Mouse (Mus musculus) left cerebral cortex, adult 11 months (tissue): ENCODE measurements around the gene Mip.
A peak's percentile ranks its signal among the peaks of the same experiment; 100 is the strongest.
"Not testable (repeated sequence)": the region's sequence is repeated elsewhere in the genome, so short reads cannot be mapped to it uniquely, and the experiment has no call there.

Source experiments
- DNase-seq: peaks from one replicate; pipeline ENCODE4 v3.0.0; 2022; ENCODE audit warnings: low spot score

Mip gene

GRCm38 (mm10) chr10:128247020-128247732 lies 21.5 kb downstream of the Mip start:
- DNase-seq = no peak

- no peak for DNase-seq
Observed at GRCm38 (mm10) chr10:128250565-128250964, 24.9 kb downstream of the Mip start.

GRCm38 (mm10) chr10:128253677-128254255 lies 28.1 kb downstream of the Mip start, which contains the start of gene Apon:
TSS of gene Apon (plus strand) at chr10:128254096.
- DNase-seq = no peak

- no peak for DNase-seq
Observed at GRCm38 (mm10) chr10:128255925-128256324, 30.3 kb downstream of the Mip start.

- DNase-seq = no peak
Observed at GRCm38 (mm10) chr10:128256328-128256727, 30.7 kb downstream of the Mip start.

GRCm38 (mm10) chr10:128258953-128259352 lies 33.3 kb downstream of the Mip start:
- no peak for DNase-seq

GRCm38 (mm10) chr10:128259946-128260345 lies 34.3 kb downstream of the Mip start:
- DNase-seq = no peak

- not testable (repeated sequence) for DNase-seq
Observed at GRCm38 (mm10) chr10:128260376-128260775, 34.7 kb downstream of the Mip start.

- no peak for DNase-seq
Observed at GRCm38 (mm10) chr10:128262300-128262699, 36.7 kb downstream of the Mip start.

- no peak for DNase-seq
Observed at GRCm38 (mm10) chr10:128263393-128264310, 38.0 kb downstream of the Mip start.

GRCm38 (mm10) chr10:128268371-128268770 lies 42.7 kb downstream of the Mip start, which contains the start of gene Apof:
TSS of gene Apof (plus strand) at chr10:128268671.
- DNase-seq = no peak

GRCm38 (mm10) chr10:128269206-128269910 lies 43.7 kb downstream of the Mip start:
- DNase-seq = no peak

GRCm38 (mm10) chr10:128270287-128270841 lies 44.7 kb downstream of the Mip start, which contains the start of gene Stat2:
TSS of gene Stat2 (plus strand) at chr10:128270559.
- peak; percentile 96 for DNase-seq

- no peak for DNase-seq
Observed at GRCm38 (mm10) chr10:128270866-128271265, 45.2 kb downstream of the Mip start.

GRCm38 (mm10) chr10:128271883-128272282 lies 46.2 kb downstream of the Mip start:
- no peak for DNase-seq

- DNase-seq = not testable (repeated sequence)
Observed at GRCm38 (mm10) chr10:128272819-128273439, 47.3 kb downstream of the Mip start.

GRCm38 (mm10) chr10:128275374-128275773 lies 49.7 kb downstream of the Mip start:
- not testable (repeated sequence) for DNase-seq

GRCm38 (mm10) chr10:128278158-128278557 lies 52.5 kb downstream of the Mip start:
- DNase-seq = no peak

GRCm38 (mm10) chr10:128280943-128281342 lies 55.3 kb downstream of the Mip start:
- DNase-seq = no peak
